Mouse (Mus musculus): ENCODE measurements around the gene Cdk17.

DNA sequence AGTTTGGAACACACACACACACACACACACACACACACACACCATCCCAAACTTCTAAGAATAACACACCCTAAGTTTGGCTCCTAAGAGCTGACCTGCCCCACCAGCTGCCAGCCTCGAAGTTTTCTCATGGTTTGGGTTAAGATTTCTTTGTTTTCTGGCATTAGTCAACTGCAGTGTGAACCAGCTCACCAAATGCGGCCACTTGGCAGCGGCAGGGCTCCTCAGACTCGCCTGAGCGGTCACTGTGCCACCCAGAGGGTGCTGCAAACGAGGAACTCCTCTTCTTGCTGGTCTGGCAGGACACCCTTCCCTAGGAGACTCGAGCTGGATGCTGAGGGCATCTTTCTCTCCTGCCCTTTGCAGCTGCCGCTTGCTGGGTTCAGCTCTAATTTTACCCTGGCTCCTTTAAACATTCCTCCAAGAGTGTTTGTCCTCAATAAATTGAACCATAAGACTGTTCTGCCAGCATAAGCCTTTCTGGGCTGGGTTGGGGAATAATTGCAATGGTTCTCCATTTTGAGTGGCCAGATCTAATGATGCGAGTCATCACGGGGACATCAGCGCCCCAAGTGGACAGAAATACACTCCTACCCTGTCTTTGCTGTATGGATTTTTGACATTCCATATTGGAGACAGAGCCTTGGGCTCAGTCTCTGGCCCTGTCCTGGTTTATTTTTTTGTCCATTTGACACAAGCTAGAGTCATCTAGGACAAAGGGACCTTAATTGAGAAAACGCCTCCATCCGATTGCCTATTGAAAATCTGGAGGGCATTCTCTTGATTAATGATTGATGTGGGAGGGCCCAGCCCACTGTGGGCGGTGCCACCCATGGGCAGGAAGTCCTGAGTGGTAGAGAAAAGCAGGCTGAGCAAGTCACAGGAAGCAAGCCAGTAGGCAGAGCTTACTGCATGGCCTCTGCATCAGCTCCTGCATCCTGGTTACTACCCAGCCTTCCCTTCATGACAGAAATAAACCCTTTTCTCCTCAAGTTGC is 112.6 kb downstream of the Cdk17 start:
- TF ChIP-seq CTCF (IDR thresholded peaks at IDR 0.05; ENCODE audit: insufficient read depth, low read length): no peak
- no peak for TF ChIP-seq POLR2A (IDR thresholded peaks at IDR 0.05; ENCODE audit: borderline replicate concordance, extremely low read depth, low read depth, low read length)

Data from lung, adult 2 months (tissue).